Comparison of ENCODE assay signal across 23 mouse cellular contexts in genomic region chr13:35541053-35541452, GRCm38 (mm10).
"Had no signal": no experiment of that assay in that cellular context is flagged by ENCODE, and none has a peak within 500 bp of the region (broad histone marks: within the 10 kb centered on the region; RNA-seq: fewer than 3 reads in every experiment).

No protein-coding gene starts in this region.

- H3K36me3 ChIP-seq: heart, embryonic 10.5 days; heart, embryonic 12.5 days; hindbrain, embryonic 13.5 days; hindbrain, embryonic 15.5 days; limb, embryonic 13.5 days; limb, embryonic 15.5 days; liver, embryonic 12.5 days; liver, embryonic 15.5 days had no signal

- ATAC-seq: forebrain, postnatal 0 days; hindbrain, postnatal 0 days; intestine, embryonic 16.5 days had no signal

- H3K9me3 ChIP-seq: heart, embryonic 10.5 days; heart, embryonic 12.5 days; hindbrain, embryonic 13.5 days; hindbrain, embryonic 15.5 days; limb, embryonic 13.5 days; limb, embryonic 15.5 days; liver, embryonic 12.5 days; liver, embryonic 15.5 days had no signal

- H3K27ac ChIP-seq: heart, embryonic 10.5 days; hindbrain, embryonic 13.5 days; hindbrain, embryonic 15.5 days; hindbrain, postnatal 0 days; limb, embryonic 13.5 days; limb, embryonic 15.5 days; liver, embryonic 12.5 days; liver, embryonic 15.5 days had no signal

- H3K4me1 ChIP-seq: heart, embryonic 10.5 days; heart, embryonic 12.5 days; hindbrain, embryonic 13.5 days; hindbrain, embryonic 15.5 days had no signal

- H3K4me2 ChIP-seq: heart, embryonic 12.5 days; hindbrain, embryonic 13.5 days; hindbrain, embryonic 15.5 days; limb, embryonic 13.5 days; limb, embryonic 15.5 days; liver, embryonic 12.5 days; liver, embryonic 15.5 days had no signal

- H3K27me3 ChIP-seq: heart, embryonic 12.5 days; hindbrain, embryonic 13.5 days; hindbrain, embryonic 15.5 days; limb, embryonic 13.5 days; limb, embryonic 15.5 days; liver, embryonic 12.5 days; liver, embryonic 15.5 days had no signal

- DNase-seq: forebrain, postnatal 0 days; gastrocnemius, postnatal 14 days; gastrocnemius, postnatal 36 days; heart, adult 18-20 months; heart, postnatal 10 days; heart, postnatal 36 days; kidney, adult 18-20 months; kidney, adult 9 months; kidney, postnatal 14 days; kidney, postnatal 36 days; layer of hippocampus, adult 9-11 months; layer of hippocampus, postnatal 36 days; left cerebral cortex, postnatal 4 days had no signal

- H3K9ac ChIP-seq: forebrain, postnatal 0 days; heart, embryonic 12.5 days; hindbrain, embryonic 13.5 days; hindbrain, embryonic 15.5 days; limb, embryonic 13.5 days; limb, embryonic 15.5 days; liver, embryonic 12.5 days; liver, embryonic 15.5 days had no signal

- H3K4me3 ChIP-seq: heart, embryonic 10.5 days; heart, embryonic 12.5 days; hindbrain, embryonic 13.5 days; hindbrain, embryonic 15.5 days; limb, embryonic 13.5 days; limb, embryonic 15.5 days; liver, embryonic 12.5 days; liver, embryonic 15.5 days had no signal
